Mouse (Mus musculus) heart, embryonic 14.5 days (tissue): ENCODE data around the gene Fads3. TPM values are rescaled to one million over a fixed set of nuclear protein-coding genes. Genes with fewer than 3 reads are reported as not detected.

Experiments
- ATAC-seq: fragments of 200-750 bp; cut with Nextera tagmentation; 2 replicates; pipeline ENCODE4 v1.8.0; 2017; ENCODE audit warnings: low read depth, moderate TSS enrichment; ENCODE audit not compliant: insufficient number of reproducible peaks, insufficient read depth, low FRiP score
- H3K27ac ChIP-seq, 2 experiments: fragments of 200-500 bp in 1 of 2; fragments of 300-500 bp in 1 of 2; sonication (generic) in 1 of 2; replicated peaks in 1 of 2; 2 replicates each; pipeline ENCODE4 v1.5.1; 2012 to 2014; ENCODE audit warnings: low read depth in 2 of 2, low read length in 2 of 2, control low read depth in 1 of 2, mild to moderate bottlenecking in 1 of 2, mixed read lengths in 1 of 2; ENCODE audit not compliant: control insufficient read depth in 1 of 2, insufficient read depth in 1 of 2
- H3K27me3 ChIP-seq: fragments of 300-500 bp; sonication (generic); 2 replicates; pipeline ENCODE4 v1.6.1; 2014; ENCODE audit warnings: mild to moderate bottlenecking, low read length, control low read depth; ENCODE audit not compliant: control insufficient read depth, insufficient read depth
- H3K36me3 ChIP-seq: fragments of 300-500 bp; sonication (generic); 2 replicates; pipeline ENCODE4 v1.6.1; 2014; ENCODE audit warnings: mild to moderate bottlenecking, control low read depth, low read length, mixed read lengths; ENCODE audit not compliant: control insufficient read depth, insufficient read depth
- H3K4me1 ChIP-seq, 2 experiments: fragments of 200-500 bp in 1 of 2; fragments of 300-500 bp in 1 of 2; sonication (generic) in 1 of 2; 2 replicates each; pipeline ENCODE4 v1.6.1; 2012 to 2014; ENCODE audit warnings: low read length in 2 of 2, control low read depth in 1 of 2, mixed read lengths in 1 of 2; ENCODE audit not compliant: control insufficient read depth in 2 of 2, insufficient read depth in 2 of 2
- H3K4me2 ChIP-seq: fragments of 300-500 bp; sonication (generic); 2 replicates; pipeline ENCODE4 v1.6.1; 2014; ENCODE audit warnings: mild to moderate bottlenecking, low read length
- H3K4me3 ChIP-seq, 2 experiments: fragments of 200-500 bp in 1 of 2; fragments of 300-500 bp in 1 of 2; sonication (generic) in 1 of 2; 2 replicates each; pipeline ENCODE4 v1.5.1; 2012 to 2014; ENCODE audit warnings: low read length in 2 of 2, mild to moderate bottlenecking in 2 of 2, control low read depth in 1 of 2, low read depth in 1 of 2, moderate library complexity in 1 of 2; ENCODE audit not compliant: control insufficient read depth in 1 of 2, insufficient read depth in 1 of 2
- H3K9ac ChIP-seq: fragments of 300-500 bp; sonication (generic); 2 replicates; pipeline ENCODE4 v1.6.1; 2014; ENCODE audit warnings: mild to moderate bottlenecking, low read length
- H3K9me3 ChIP-seq: fragments of 300-500 bp; sonication (generic); 2 replicates; pipeline ENCODE4 v1.6.1; 2016; ENCODE audit warnings: low read length, control low read depth; ENCODE audit not compliant: control insufficient read depth
- WGBS: fragments of 180-500 bp; shearing (Covaris S2); extraction: QIAGEN DNeasy Blood & Tissue Kit; methylation state at CpG from one replicate; pipeline ENCODE4 v1.1.7; 2014; 5-methylcytosine and 5-hydroxymethylcytosine counted together
- polyA plus RNA-seq: library from polyadenylated mRNA; unstranded; fragments of >200 nt; fragmentation: Nextera tagmentation; extraction: Ambion mirVana; gene quantifications from 2 replicates; pipeline ENCODE4 v1.2.1, GENCODE M21; 2014

Gene Fads3
- polyA plus RNA-seq, result 25.3 and 32.5 TPM in 2 replicates

GRCm38 (mm10) chr19:10041388-10042148 lies at the start of gene Fads3:
Fads3 (plus strand) TSS chr19:10041569.
- Histone ChIP-seq H3K9ac (peak within 1 kb of the TSS; percentile 83), H3K4me3 (peak within 1 kb of the TSS; percentile 57 to 82), H3K27ac (peak within 1 kb of the TSS; percentile 97), H3K4me1 (peaks cover 43 to 83% of the 10 kb centered on the region in 2 experiments), H3K36me3 (peaks cover 16% of the 10 kb centered on the region), H3K27me3 (no peaks in the 10 kb centered on the region), H3K9me3 (no peaks in the 10 kb centered on the region), H3K4me2 (peak within 1 kb of the TSS; percentile 87)
- peak; percentile 81 for ATAC-seq
- under 1% methylated on average over 64 of the region's 69 CpGs for WGBS

GRCm38 (mm10) chr19:9992011-9992958 lies 49.1 kb upstream of the Fads3 start:
- H3K4me2 ChIP-seq, result peak overlapping the region; percentile 60
- H3K27ac ChIP-seq, result no peak overlapping the region
- H3K9me3 ChIP-seq, result no peaks in the 10 kb centered on the region
- H3K4me3 ChIP-seq, result peak overlapping the region; percentile 12 to 19
- no peaks in the 10 kb centered on the region for H3K36me3 ChIP-seq
- H3K27me3 ChIP-seq, result no peaks in the 10 kb centered on the region
- peak; percentile 18; the same call in 1 of the 2 replicates for ATAC-seq
- H3K4me1 ChIP-seq, result peaks cover 5 to 12% of the 10 kb centered on the region in 2 experiments
- H3K9ac ChIP-seq, result no peak overlapping the region; the same call in 1 of the 2 replicates
- WGBS, result 51% methylated on average over 26 of the region's 26 CpGs

- no peaks in the 10 kb centered on the region for H3K9me3 ChIP-seq
- peak overlapping the region; percentile 12 to 19 for H3K4me3 ChIP-seq
- no peaks in the 10 kb centered on the region for H3K27me3 ChIP-seq
- H3K36me3 ChIP-seq, result no peaks in the 10 kb centered on the region
- peaks cover 5 to 10% of the 10 kb centered on the region in 2 experiments; a peak in 3 of 4 replicates for H3K4me1 ChIP-seq
- peak overlapping the region; percentile 60 for H3K4me2 ChIP-seq
- peak overlapping the region; percentile 52 for H3K9ac ChIP-seq
- no peak overlapping the region for H3K27ac ChIP-seq
- WGBS, result 5% methylated on average over 17 of the region's 17 CpGs
- peak; percentile 77 for ATAC-seq
These were observed 48.2 kb upstream of the Fads3 start for GRCm38 (mm10) chr19:9993036-9993656.

- H3K9me3 ChIP-seq, result no peaks in the 10 kb centered on the region
- WGBS, result 78% methylated on average over 12 of the region's 12 CpGs
- ATAC-seq, result no peak
- peaks cover 5 to 10% of the 10 kb centered on the region in 2 experiments; a peak in 3 of 4 replicates for H3K4me1 ChIP-seq
- no peaks in the 10 kb centered on the region for H3K36me3 ChIP-seq
- H3K4me2 ChIP-seq, result no peak overlapping the region
- H3K27me3 ChIP-seq, result no peaks in the 10 kb centered on the region
- no peak overlapping the region for H3K4me3 ChIP-seq
- H3K27ac ChIP-seq, result no peak overlapping the region
- H3K9ac ChIP-seq, result no peak overlapping the region
These were observed 43.9 kb upstream of the Fads3 start for GRCm38 (mm10) chr19:9997204-9998062.

GRCm38 (mm10) chr19:9998063-9998416 lies 43.3 kb upstream of the Fads3 start:
- Histone ChIP-seq H3K4me3 (no peak overlapping the region), H3K36me3 (no peaks in the 10 kb centered on the region), H3K9me3 (no peaks in the 10 kb centered on the region), H3K9ac (no peak overlapping the region), H3K27me3 (no peaks in the 10 kb centered on the region), H3K4me2 (no peak overlapping the region), H3K27ac (no peak overlapping the region), H3K4me1 (peaks cover 4 to 6% of the 10 kb centered on the region in 2 experiments; a peak in 3 of 4 replicates)
- whole genome bisulfite sequencing, result 62% methylated on average over 2 of the region's 2 CpGs
- no peak for ATAC-seq

GRCm38 (mm10) chr19:9998736-9999486 lies 42.5 kb upstream of the Fads3 start:
- Histone ChIP-seq H3K27me3 (no peaks in the 10 kb centered on the region), H3K27ac (no peak overlapping the region), H3K4me1 (no peaks in the 10 kb centered on the region; a peak in 1 of 4 replicates), H3K4me2 (no peak overlapping the region), H3K36me3 (no peaks in the 10 kb centered on the region), H3K9ac (0 out of 2 replicates have a peak overlapping the region, but pooled peaks have one; percentile 8), H3K9me3 (no peaks in the 10 kb centered on the region), H3K4me3 (no peak overlapping the region)
- WGBS, result 54% methylated on average over 13 of the region's 13 CpGs
- no peak for ATAC-seq
